Mouse (Mus musculus): Measurements from ENCODE around the gene Lrp2.

GRCm38 (mm10) chr2:69463609-69464008 lies 122.3 kb downstream of the Lrp2 start:
- no peak for TF ChIP-seq POLR2A (IDR thresholded peaks at IDR 0.05; ENCODE audit: extremely low read depth, insufficient read depth, low read length)
- TF ChIP-seq CTCF (IDR thresholded peaks at IDR 0.05; ENCODE audit: low read depth, low read length): no peak
